Mouse (Mus musculus) lung, adult 2 months (tissue): Measurements from ENCODE around the gene Fam160b1. TPM values are rescaled to one million over a fixed set of nuclear protein-coding genes. Genes with fewer than 3 reads are reported as not detected.

Source experiments
- DNase-seq: peaks from one replicate; pipeline ENCODE4 v3.0.0; 2022
- H3K4me1 ChIP-seq: fragments of 200-500 bp; 2 replicates; pipeline ENCODE4 v1.6.1; 2011; ENCODE audit warnings: low read length; ENCODE audit not compliant: control insufficient read depth, insufficient read depth
- H3K4me3 ChIP-seq: fragments of 200-500 bp; replicated peaks from 2 replicates; pipeline ENCODE3; 2011; ENCODE audit warnings: low read depth, mild to moderate bottlenecking, control low read depth, low read length; ENCODE audit errors: extremely low read depth
- CTCF ChIP-seq: fragments of 200-500 bp; IDR thresholded peaks from 2 replicates; pipeline ENCODE4 v1.5.1; 2011; ENCODE audit warnings: mild to moderate bottlenecking, low read length, control low read depth; ENCODE audit not compliant: insufficient read depth
- POLR2A ChIP-seq: fragments of 200-500 bp; IDR thresholded peaks from 2 replicates; pipeline ENCODE4 v1.6.1; 2011; ENCODE audit warnings: low read depth, mild to moderate bottlenecking, control low read depth, low read length, borderline replicate concordance; ENCODE audit errors: extremely low read depth
- WGBS: fragments of 180-500 bp; shearing (Covaris S2); methylation state at CpG from one replicate; pipeline ENCODE4 v1.1.7; 2018; 5-methylcytosine and 5-hydroxymethylcytosine counted together
- polyA plus RNA-seq: library from polyadenylated mRNA; depleted of rRNA; stranded (reverse); fragments of >200 nt; gene quantifications from 2 replicates; pipeline ENCODE4 v1.2.3, GENCODE M21; 2012

Fam160b1 gene
- polyA plus RNA-seq, 1 experiment = 17.5 TPM

DNA sequence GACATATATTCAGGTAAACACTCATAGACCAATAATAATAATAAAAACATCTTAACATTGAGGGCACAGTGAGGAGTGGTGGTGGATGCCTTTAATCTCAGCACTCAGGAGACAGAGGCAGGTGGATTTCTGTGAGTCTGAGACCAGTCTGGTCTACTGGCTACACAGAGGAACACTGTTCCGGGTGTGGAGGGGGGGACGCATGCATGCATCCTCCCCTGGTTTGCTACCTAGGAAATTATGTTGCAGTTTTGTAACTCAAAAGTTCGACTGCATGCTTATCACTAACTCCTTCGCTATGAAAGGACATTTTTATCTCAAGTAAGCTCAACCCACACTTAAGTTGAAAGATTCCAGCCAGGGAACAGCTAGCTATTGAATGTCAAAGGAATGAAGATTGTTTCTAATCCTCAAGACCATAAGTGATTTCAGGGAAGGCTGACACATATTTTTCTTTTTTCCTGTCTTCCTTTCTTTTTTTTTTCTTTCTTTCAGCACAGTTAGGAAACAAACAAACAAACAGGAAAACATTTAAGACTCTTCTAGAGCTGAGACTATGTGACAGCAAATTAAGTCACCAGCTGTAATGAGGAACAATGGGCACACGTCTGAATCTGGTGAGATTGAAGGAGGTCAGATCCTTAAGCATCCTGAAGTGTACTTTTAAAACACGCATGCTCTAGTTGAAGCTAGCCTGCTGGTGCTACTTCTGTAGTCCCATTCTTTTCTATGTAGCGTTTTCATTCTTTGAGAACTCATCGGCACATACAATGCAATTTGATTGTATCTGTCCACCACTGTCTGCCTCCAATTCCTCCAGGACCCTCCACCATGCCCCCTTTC is 19.4 kb upstream of the Fam160b1 start:
- no peak for DNase-seq
- Histone ChIP-seq H3K4me1 (no peaks in the 10 kb centered on the region; the same call in 1 of the 2 replicates), H3K4me3 (no peak overlapping the region)
- WGBS = 62% methylated on average over 8 of the region's 8 CpGs
- TF ChIP-seq POLR2A (no peak), CTCF (no peak)

DNA sequence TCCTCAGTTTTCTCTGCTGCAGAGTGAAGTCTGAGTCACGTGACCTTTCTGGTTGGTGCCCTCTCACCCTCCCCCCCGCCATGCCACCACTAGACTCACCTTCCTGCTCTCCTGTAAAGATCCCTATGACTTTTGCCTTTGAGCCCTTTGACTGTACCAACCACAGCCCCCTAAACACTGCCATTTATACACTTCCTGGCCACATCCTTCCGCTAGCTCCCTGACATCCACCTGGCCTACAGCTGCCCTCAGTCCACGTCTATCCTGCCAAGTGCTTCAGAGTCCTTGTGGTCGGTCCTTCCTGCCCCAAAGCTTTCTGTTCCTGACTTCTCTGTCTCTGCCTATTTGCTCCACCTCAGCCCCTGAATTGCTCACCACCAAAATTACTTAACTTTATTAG is 16.6 kb upstream of the Fam160b1 start:
- WGBS = 60% methylated on average over 5 of the region's 5 CpGs
- no peaks in the 10 kb centered on the region; the same call in 1 of the 2 replicates for H3K4me1 ChIP-seq
- no peak overlapping the region for H3K4me3 ChIP-seq
- no peak for DNase-seq
- no peak for TF ChIP-seq CTCF
- TF ChIP-seq POLR2A = no peak

DNA sequence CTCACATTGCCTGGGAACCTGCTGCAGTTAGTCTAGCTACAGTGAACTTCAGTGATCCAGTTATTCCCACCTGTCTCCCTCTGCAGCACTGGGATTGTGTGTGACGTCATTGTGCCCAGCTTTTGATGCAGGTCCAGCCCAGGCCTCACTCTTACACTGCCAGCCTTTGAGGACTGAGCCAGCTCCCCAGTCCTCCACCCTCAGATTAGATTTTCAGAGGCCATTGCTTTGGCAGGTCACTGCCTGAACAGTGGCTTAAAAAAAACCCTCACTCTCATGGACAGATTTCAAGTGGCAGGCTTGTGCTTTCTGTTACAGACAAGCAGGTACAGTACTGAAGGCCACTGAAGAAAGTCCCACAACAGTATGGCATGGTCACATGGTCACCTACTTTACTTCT is 15.8 kb upstream of the Fam160b1 start:
- Histone ChIP-seq H3K4me3 (no peak overlapping the region), H3K4me1 (no peaks in the 10 kb centered on the region; the same call in 1 of the 2 replicates)
- TF ChIP-seq POLR2A (no peak), CTCF (no peak)
- 79% methylated on average over 1 of the region's 1 CpGs for WGBS
- DNase-seq = no peak

DNA sequence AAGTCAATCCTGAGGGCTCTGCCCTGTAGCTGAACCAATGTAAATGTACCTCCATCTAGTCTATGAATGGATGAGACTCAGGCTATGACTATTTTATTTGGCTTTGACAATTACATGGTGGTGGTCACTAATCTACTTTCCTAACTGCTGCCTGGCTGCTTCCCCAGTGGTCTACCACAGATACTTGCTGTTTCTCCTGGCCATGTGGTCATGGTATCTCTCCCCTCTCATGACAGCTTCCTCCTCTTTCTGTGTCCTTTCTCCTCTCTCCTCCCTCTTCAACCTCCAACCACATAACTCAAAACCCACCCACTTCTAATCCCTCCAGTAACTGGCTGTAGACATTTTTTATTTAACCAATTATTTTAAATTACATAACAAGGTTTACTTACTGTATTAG is 11.4 kb upstream of the Fam160b1 start:
- TF ChIP-seq CTCF (no peak), POLR2A (no peak)

DNA sequence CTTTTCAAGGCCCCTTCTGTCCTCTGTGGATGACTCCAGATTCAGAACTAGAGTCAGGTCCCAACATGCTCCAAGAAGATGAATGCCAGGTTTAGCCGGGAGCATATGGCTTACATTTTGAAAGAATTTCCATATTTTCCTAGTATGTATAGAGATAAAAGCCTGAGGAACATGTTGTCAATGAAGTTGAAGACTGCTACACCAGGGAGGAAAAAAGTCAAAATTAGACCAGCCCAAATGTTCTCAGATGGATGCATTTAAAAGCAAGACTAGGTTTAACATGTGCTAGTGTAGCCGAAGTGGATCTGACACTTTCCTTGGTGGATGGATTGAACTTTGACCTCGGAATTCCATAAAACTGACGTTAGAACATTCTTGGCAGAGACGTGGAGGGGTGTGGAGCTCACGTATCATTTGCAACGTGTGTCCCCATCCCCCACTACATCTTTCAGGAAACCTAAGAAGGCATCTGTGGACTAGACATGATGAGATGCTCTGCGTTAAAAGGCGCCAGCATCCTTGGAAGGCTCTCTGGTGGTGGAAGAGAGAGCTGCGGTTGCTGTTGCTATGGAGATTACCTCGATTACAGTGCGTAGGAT is 8.0 kb upstream of the Fam160b1 start:
- WGBS = 72% methylated on average over 12 of the region's 12 CpGs
- Histone ChIP-seq H3K4me1 (peaks cover 3% of the 10 kb centered on the region; the same call in 1 of the 2 replicates), H3K4me3 (no peak overlapping the region)
- no peak for TF ChIP-seq CTCF
- no peak for TF ChIP-seq POLR2A
- no peak for DNase-seq

More for the DNA sequence above, 11.4 kb upstream of the Fam160b1 start:
- DNase-seq = no peak
- Histone ChIP-seq H3K4me3 (no peak overlapping the region), H3K4me1 (no peaks in the 10 kb centered on the region)

DNA sequence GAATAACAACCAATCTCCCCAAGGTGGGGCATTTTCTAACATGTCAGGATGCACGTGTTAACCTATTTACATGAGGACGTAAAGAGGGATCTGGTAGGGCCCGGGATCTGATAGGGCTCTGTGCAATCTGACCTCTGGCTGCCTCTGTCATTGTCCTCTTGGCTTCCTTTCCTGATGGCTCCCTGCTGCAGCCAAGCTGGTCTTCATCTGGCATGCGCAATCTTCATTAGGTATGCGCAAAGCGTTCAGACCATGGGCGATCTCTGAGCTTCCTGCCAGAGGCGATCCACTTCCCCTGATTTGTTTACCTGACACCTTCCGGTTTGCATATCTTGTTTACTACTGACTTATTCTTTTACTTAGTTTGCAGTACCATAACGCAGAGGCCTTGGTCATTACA is 7.3 kb upstream of the Fam160b1 start:
- Histone ChIP-seq H3K4me3 (no peak overlapping the region), H3K4me1 (peaks cover 3% of the 10 kb centered on the region; the same call in 1 of the 2 replicates)
- no peak for DNase-seq
- TF ChIP-seq POLR2A (no peak), CTCF (no peak)
- WGBS = 60% methylated on average over 10 of the region's 10 CpGs

DNA sequence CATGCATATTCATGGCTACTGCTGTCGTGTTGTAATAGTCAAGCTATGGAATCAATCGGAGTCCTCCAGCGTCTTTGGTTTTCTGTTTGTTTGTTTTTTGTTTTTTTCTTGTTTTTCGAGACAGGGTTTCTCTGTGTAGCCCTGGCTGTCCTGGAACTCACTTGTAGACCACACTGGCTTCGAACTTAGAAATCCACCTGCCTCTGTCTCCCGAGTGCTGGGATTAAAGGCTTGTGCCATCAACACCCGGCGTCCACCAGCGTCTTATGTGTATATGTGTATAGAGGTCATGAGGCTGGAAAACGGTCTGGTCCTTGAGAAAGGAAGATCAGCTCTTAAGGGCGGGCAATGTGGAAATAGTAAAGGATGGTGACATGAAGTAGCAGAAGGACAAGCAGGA is 6.4 kb upstream of the Fam160b1 start:
- Histone ChIP-seq H3K4me3 (no peak overlapping the region), H3K4me1 (peaks cover 8% of the 10 kb centered on the region)
- DNase-seq = no peak
- TF ChIP-seq POLR2A = no peak
- no peak for TF ChIP-seq CTCF
- 94% methylated on average over 11 of the region's 11 CpGs for WGBS

DNA sequence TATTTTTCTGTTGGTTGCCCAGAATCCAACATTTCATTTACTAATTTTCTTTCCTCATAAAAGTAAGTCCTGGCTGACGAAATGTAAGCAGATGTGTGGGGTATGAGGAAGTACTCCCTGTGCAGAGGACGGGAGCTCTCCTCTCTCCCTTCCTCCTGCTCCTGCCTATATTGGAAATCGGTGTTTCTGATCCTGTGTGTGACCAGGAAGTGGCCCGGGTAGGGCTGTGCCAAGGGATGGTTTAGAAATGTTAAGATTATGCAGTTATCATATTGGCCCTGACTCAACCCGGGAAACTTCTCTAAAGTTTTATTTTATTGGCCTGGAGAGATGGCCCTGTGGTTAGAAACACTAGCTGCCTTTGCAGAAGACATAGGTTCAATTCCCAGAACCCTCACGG is 5.8 kb upstream of the Fam160b1 start:
- Histone ChIP-seq H3K4me1 (peaks cover 10% of the 10 kb centered on the region), H3K4me3 (no peak overlapping the region)
- TF ChIP-seq CTCF = no peak
- TF ChIP-seq POLR2A = no peak
- 30% methylated on average over 6 of the region's 6 CpGs for WGBS
- DNase-seq = no peak

DNA sequence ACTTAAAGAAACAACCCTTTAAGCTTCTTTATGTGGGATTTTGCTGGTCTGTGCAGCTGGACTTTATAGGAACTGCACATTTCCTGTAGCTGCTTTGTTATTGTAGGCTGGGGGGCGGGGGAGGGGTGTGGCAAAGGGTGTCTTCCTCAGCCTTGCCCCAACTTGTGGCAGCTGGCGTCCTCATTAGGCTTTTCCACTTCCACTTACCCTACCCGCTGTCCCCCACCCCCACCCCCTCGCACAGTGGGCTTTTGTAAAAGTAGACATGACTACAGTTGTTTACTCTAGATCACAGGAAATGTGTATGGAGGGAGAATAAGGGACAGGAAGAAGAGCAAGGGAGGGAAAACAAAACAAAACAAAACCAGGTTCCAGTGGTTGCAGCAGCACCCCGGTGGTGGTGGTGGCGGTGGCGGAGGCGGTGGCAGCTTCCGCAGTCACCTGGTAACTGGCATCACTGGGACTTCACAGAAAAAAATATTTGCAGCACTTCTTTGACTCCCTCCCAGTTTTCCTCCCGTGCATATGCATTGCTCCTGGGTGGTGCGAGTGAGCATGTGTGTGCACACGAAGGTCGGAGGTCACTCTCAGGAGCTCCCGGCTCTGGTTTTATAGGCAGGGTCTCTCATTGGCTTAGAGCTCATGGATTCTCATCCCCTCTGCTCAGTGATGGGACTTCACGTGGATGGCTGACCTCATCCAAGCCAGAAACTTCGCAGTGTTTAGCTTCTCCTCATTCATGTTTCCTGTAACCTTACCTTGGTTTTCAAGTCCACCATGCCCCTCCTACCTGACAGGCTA is 4.8 kb upstream of the Fam160b1 start:
- DNase-seq = no peak
- no peak overlapping the region for H3K4me3 ChIP-seq
- no peak for TF ChIP-seq CTCF
- H3K4me1 ChIP-seq = peaks cover 12% of the 10 kb centered on the region
- 28% methylated on average over 16 of the region's 16 CpGs for WGBS
